Mouse (Mus musculus) stomach, adult 2 months (tissue): ENCODE results near the gene Ntan1. TPM values are rescaled to one million over a fixed set of nuclear protein-coding genes. Genes with fewer than 3 reads are reported as not detected.

ENCODE experiments used
- polyA plus RNA-seq: library from polyadenylated mRNA; depleted of rRNA; stranded (reverse); fragments of >200 nt; gene quantifications from 2 replicates; pipeline ENCODE4 v1.2.3, GENCODE M21; 2012; rRNA removed

Gene Ntan1
- polyA plus RNA-seq: 20.7 and 23.5 TPM in 2 replicates

GRCm38 (mm10) chr16:13818560-13819393 is at the start of gene Ntan1:
Gene Ntan1 (plus strand): TSS chr16:13818845.

GRCm38 (mm10) chr16:13780353-13781036 is 38.1 kb upstream of the Ntan1 start, which contains the start of gene Rrn3:
Gene Rrn3 (plus strand): TSS chr16:13780708.

Other genes with a start within 250 kb of the Ntan1 start
- gene Parn, start 150.7 kb upstream of the Ntan1 start, polyA plus RNA-seq: 3.5 and 4.8 TPM in 2 replicates
- gene Bfar, start 147.0 kb upstream of the Ntan1 start, polyA plus RNA-seq: 6.0 and 7.5 TPM in 2 replicates
- gene 3110001I22Rik, start 146.9 kb upstream of the Ntan1 start, polyA plus RNA-seq: 0.04 and 0.37 TPM in 2 replicates
- 57.7 and 61.4 TPM in 2 replicates for gene Pla2g10, start 87.9 kb upstream of the Ntan1 start, polyA plus RNA-seq
- gene Rrn3, start 38.1 kb upstream of the Ntan1 start, polyA plus RNA-seq: 2.8 and 4.1 TPM in 2 replicates
- gene Pdxdc1, start 84.3 kb downstream of the Ntan1 start, polyA plus RNA-seq: 52.9 and 53.6 TPM in 2 replicates
- gene Mpv17l, start 84.3 kb downstream of the Ntan1 start, polyA plus RNA-seq: 1.4 and 3.0 TPM in 2 replicates
- gene 2900011O08Rik, start 167.8 kb downstream of the Ntan1 start, polyA plus RNA-seq: 0.08 and 0.13 TPM in 2 replicates
- gene Ifitm7, start 168.0 kb downstream of the Ntan1 start, polyA plus RNA-seq: not detected in 2 replicates